Mouse (Mus musculus) testis, postnatal 10 days (tissue): ENCODE data around the gene Amz2.
"Not testable (repeated sequence)": the region's sequence is repeated elsewhere in the genome, so short reads cannot be mapped to it uniquely, and the experiment has no call there.

ENCODE experiments used
- DNase-seq: peaks from one replicate; pipeline ENCODE4 v3.0.0; 2021; ENCODE audit warnings: low spot score

The Amz2 gene

DNA sequence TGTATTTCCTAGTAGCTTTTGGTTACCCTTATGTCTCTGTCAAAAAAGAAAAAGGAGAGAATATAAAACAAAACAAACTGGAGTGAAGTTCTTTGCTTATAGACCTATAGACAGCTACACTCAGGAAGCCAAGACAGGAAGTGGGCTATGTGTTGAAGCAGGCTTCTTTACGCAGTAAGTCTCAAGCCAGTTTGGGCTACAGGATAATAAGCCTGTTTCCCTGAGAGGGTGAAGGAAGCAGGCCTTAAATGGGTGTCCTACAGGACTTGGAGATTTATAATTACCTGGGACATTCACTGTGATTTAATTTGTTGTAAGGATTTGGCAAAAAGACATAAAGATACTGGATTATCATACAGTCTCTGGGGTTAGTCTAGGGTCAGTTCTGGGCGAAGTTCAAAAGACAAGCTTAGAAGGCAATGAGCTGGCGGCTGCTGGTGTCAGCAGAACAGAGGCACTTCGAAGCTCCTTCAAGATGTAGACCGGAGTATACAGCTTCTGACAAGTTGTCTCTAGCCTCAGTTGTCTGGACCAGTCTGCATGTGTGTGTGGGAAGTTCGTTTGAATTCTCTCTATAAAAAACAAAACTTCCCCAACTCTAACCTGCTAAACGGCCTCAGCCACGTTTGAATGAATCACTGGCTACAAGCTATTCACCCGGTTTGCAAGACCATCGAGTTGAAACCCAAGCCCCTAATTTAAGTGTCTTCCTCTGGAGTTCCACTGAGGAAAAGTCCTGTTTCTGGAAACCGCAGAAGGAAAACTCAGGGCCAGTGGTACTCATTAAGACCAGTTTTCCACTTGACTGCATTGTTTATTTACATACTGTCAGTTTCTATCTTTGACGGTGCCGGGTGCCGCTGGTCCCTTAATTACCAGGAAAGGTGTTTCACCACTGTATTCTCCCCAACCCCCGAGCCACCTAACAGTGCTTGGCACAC, 45.4 kb downstream of the Amz2 start:
- DNase-seq: no peak

DNA sequence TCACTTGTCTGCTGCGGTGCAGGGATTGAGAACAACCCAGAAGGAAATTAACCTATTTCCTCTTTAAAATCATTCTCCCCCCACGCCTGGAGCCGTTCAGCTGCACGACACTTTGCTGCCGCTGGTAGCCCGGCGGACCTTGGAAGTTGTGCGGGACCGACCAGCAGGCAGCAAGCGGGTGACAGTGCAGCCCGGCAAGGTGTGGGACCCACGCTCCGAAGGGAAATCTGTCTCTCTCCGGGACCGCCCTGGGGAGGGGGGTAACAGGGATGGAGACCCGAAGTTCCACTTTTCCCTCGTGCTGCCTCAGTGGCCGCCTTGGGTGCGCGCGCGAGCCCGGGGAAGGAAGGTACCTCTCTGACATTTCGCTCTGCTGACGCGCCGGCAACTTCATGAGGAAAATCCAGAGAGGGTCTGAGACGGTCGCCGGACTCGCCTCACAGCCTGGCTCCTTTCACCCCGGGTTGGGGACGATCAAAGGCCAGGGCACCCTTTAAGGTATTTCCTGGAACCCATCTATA, 46.5 kb downstream of the Amz2 start:
- DNase-seq: peak; percentile 58

DNA sequence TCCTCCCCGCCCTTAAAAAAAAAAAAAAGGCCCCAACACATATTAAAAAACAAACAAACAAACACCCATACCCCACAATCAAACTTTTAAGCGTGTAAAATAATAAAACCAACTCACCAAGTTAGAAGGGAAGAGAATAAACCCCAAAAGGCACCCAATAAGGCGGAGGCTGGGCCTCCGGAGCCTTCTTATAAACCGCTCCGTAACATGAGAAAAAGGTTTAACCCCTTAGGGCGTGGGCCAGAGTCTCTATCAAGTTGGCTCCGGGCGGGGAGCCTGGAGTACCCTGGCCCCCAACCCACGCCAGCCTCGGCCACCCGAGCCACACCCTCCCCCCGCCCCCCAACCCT, 47.0 kb downstream of the Amz2 start:
- DNase-seq: no peak

DNA sequence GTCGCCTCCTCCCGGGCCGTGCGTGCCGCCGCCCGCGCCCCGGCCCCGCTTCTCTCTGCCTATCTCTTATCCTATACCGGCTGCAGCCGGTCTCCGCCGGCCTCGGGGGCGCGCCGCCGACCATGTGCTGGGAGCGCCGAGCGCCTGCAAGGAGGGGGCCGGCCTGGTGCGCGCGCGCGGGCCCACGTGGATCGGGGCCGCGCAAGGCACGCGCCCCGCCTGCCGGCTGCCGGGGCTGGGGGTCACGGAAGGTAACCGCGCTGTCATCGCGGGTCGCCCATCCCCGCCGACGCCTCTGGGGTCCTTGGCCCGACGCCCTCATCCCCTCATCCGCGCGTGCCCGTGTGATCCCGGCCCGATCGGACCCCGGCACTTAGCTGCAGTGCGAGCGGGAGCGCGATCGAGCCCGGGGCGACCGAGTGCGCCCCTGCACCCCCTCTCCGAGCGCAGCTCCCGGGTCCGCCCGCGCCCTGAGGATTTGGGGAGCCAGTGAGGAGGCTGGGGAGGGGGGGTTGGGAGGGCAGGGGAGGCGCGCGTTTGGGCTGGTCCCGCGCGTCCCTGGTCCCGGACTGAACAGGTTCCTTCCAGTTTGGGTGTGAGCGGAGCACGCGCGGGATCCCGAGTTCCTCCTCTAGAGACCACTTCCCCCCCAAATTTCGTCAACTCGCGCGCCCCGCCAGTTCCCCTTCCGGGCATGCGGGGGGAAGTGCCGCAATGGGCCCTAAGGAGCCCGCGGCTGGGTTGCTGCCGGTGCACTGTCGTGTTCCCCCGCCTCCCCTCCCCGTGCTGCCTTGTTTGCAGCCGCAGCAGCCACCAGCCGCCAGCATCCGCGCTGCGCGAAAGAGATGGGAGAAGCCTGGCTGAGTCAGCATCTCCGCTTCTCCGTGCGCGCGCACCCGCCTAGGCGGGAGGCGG, 47.7 kb downstream of the Amz2 start, which contains the start of the genes Arsg and Slc16a6:
TSS of gene Arsg (plus strand) at position 204 of the 915 bp plus-strand sequence.
TSS of gene Slc16a6 (minus strand) at position 428 of the 915 bp plus-strand sequence.
- DNase-seq: peak; percentile 87

DNA sequence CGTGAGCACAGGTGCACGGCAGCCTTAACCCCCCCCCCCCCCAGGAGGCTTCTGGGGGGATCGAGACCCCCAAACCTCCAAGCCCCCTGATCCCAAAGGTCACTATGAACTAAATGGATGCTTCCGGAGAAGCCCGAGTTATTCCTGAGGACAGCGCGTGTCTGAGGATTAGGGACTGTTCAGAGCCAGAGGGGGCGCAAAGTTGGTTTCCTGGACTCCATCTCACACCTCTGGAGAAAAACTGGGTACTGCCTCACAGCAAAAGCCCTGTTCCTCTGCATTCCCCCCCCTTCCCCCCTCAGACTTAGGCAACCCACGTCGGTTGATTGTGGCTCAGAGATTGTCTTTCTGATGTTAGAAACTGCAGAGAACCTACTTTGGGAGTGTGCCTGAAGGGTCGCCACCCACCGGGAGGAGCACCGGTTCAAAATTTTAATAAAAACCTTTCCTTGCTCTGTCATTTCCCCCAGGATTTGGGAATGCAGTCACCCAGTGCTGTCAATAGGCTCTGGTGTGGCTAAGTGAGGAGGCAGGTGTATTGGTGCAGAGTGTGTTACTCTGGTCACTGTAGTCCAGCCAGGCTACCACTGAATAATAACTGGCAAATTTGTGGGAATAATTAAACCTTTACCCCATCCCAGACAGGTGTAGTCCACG, 48.5 kb downstream of the Amz2 start:
- DNase-seq: no peak

DNA sequence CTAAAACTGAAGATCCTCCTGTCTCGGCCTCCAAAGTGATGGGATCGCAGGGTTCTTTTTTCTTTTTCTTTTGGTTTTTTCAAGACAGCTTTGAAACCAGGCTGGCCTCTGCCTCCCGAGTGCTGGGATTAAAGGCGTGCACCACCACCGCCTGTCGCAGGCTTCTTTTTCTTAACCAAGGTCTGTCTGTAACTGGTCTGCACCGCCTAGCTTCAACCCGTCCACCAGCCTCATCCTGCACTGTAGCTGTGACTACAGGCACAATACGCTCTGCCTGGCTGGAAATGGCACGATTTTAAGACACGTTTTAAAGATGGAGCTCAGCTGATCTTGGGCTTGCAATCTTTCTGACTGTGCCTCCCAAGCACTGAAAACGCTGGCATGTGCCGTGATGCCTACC, 49.1 kb downstream of the Amz2 start:
- DNase-seq: no peak

DNA sequence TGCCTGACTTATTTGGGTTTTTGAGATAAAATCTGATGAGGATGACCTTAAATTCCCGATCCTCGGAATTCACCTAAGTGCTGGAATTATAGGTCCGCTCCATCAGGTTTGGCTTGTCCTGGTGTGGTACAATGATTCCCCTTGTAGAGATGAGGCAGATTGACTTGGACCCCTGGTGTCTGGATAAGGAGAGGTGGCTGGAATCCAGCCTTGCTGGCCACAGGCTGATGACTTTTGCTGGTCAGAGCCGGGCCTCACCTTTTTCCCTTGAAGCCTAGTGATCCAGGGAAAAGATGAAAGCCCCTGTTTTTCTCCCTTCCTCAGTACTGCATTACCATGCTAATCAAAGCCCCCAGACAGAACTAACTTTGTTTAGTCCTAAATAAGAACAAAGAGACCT, 50.0 kb downstream of the Amz2 start:
- no peak for DNase-seq

DNA sequence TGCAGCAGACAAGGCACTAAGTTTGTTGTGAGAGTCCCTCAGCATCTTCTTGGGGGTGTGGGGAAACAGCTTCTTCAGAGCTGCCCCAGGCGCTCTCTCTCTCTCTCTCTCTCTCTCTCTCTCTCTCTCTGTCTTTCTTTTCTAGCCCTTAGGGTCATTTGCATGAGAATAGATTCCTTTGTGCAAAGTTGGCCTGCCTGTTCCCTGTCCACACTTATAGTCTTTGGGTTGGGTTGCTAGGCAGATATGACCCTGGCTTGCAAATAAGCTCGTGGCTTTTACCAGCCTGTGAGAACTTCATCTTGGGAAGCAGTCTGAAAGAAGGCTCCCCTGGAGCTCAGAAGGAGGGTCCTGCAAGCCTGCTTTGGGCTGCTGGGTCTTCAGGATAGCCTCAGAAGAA, 50.5 kb downstream of the Amz2 start:
- DNase-seq: no peak

DNA sequence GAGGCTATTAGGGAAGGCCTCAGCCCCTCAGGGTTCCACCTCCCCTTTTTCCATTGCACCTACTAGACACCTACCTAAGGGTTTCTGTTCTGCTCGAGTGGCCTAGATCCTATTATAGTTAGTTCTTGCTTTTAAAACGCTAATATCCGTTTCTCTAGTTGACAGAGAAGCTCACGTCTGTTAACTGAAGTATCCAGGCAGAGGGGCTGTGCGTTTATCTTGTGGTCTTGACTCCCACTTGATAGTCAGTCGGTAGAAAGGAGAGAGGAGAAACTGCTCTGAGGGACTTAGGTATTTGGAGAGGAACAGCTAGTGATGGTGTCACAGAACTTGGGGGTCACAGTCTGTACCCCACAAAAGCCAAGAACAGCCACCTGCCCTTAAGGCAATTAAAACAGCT, 50.9 kb downstream of the Amz2 start:
- DNase-seq: no peak

DNA sequence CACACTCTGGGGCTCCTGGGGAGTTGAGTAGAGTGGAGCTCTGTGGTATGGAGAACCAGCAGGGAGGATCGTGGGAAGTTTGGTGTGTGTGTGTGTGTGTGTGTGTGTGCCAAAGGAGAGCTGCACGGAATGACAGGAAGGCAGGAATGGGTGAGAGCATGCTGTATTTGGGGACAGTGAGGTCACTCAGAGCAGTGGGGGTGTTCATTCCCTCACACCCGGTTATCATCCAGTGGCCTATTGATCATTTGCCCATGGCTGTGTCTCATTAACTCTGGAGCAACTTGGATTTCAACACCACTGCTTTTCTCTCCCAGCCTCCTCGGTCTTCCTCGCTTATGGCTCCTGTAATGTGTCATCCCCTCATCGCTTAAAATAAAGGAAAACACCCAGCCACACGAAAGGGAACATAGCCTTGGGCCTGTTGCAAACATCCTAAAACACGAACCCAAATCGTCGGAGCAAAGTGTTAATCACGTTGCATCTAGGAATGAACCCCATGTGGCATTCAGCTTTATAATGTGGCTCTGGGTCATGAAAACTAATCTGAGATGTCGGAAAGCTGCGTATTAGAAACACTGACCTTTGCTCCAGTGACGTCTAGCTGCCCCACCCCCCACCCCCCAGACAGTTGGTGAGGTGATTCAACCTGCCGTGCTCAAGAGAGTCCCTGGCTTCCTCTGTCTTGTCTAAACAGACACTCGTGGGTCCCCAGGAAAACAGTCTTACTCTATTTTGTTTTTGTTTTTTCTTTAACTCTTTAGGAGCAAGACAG, 52.0 kb downstream of the Amz2 start:
- no peak for DNase-seq

DNA sequence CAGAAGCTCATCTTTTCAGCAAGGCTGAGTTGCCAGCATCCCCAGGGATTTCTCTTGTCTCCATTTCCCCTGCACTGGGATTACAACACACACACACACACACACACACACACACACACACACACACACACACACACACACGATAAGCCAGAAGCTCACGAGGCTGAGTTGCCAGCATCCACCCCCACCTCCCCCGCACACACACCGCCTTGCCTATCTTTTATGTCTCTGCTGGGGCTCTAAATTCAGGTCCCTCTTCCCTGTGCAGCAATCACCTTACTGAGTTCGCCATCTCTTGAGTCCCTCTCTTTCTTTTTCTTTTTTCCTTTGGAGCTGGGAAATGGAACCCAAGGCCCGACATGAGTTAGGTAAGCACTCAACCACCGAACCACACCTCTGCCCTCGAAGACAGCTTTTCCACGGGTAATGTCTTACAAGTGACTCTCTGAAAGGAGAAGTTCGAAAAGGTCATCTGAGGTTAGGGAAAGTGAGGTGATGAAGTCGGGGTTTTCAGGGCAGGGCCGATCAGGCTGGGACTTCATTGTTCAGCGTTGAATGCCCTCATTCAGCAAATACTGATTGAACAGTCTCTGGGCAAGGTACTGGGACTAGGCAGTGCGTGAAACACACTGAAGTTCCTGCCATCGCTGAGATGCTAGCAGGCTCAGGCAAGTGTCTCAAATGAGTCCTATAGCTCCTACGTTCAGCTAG, 54.0 kb downstream of the Amz2 start:
- DNase-seq: no peak

DNA sequence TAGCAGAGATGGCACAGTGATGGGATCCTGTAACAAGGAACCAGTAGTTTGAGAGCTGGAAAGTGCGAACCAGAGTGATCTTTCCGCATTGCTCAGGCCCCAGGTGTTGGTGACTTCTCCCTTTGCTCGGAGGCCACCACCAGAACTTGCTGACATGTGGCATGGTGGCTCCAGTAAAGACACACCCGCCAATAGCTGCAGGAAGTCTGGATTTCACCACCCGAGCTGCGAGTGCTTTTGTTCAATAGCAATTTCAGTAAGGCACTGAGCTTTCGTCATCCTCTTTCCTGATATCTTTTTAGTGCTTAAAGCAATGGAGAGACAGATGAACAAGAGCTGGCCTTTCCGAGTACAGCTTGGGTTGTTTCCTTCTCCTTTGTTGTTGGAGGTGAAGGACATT, 54.7 kb downstream of the Amz2 start:
- DNase-seq: no peak

DNA sequence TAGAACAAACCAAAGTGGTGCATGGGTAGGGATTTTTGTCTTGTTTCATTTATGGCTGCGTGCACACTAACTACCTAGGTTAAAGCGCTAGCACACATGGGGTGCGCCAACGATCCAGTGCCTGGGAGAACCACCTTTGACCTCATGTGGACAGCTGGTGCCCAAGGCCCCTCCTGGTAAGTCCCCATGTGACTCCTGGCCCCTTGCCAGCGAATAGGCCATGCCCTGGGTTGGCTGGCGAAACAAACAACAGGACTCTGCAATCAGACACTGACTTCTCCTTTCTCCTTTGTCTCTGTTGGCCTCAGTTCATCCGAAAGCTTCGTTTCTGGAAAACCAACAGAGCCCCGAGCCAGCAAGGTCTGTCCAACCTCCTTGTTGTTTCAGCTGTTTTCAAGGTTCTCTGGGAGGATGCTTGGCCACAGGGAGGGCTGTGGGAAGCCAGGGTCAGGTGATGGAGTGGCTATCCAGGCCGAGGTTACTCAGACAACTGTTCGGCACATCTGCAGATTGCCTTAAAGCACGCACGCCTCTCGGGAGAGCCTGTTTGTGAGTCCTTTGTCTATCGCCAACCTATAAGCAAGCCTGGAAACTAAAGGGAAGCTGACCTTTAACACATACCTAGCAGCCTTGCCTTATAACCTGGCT, 59.8 kb downstream of the Amz2 start:
- peak; percentile 81 for DNase-seq

DNA sequence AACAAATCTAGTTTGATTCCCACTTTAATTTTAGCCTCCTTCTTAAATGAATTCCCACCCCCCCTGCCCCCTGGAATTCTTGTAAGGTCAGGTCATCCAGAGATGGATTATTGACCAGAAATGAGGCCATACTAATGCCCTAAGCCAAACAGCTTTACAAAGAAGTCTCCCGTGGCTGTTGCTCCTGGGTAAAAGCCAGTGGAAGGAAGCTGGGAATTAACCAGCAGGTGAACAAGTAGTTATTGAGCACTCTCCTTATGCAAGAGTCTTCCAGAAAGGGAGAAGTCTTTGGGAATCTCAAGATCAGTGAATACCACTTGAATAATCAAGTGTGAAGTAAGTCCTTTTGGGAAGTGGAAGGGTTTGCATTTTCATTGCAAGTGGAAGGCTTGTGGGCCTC, 61.4 kb downstream of the Amz2 start:
- DNase-seq: no peak

DNA sequence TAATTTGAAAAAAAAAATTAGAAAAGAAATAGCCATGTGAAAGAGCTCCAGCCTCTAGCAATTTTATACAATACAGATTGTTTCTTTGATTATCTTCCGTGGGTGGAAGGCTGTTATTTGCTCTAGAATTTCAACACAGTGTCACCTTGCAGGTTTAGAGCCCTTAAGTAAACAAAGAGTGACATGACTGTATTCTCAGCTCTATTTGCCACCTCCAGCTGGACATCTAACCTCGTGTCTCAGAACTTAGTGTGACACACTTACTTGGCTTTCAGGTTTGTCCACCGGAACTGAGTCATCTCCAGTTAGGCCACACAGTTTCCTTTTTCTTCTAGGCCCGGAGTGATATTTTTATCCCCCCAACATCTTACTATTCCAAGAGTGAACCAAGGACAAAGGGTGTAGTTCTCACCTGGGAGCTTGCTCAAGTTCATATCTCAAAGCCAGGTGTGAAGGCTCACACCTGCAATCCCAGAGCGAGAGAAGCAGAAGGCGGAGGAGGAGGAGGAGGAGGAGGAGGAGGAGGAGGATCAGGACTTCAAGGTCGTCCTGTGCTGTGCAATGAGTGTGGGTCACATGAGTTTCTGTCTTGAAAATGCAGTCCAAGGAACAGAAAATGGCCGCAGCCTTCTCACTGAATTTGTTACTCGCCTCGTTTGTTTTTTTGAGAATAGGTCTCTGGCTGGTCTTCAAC, 62.4 kb downstream of the Amz2 start:
- DNase-seq: no peak

DNA sequence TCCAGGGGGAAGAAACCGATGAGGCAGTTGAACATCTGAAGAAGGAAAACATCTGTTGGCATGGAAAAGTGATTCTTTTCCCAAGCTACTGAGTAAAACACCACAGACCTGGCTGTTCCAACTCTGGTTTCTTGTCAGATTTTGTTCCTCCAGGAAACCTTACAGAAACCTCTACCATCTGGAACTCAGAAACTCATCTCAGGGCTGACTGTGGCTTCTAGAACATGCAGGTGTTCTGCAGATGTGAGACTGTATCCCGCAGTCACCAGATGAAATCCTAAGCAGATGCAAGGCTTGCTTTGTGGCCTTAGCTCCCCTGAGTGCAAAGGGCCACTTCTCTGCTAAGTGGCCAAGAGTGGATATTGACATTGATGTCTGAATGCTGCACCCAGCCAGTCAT, 64.0 kb downstream of the Amz2 start:
- no peak for DNase-seq

DNA sequence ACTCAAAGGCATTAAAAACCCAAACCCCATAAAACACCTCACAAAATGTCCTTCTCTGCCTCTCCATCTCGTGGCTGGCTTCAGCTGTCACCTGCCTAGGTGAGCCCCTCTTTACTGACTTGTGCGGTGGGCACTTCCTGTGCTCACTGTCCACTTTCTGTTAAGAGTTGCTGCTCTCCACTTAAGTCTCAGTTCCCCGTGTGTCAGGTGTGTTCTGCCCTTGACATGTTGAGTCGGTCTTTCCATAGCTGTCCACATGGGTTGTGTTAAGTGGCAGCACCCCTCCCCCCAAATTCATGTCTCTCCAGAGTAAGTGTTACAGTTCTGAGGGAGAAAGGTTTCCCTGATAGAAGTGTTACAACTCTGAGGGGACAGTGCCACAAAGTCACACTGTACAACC, 66.1 kb downstream of the Amz2 start:
- DNase-seq: no peak

DNA sequence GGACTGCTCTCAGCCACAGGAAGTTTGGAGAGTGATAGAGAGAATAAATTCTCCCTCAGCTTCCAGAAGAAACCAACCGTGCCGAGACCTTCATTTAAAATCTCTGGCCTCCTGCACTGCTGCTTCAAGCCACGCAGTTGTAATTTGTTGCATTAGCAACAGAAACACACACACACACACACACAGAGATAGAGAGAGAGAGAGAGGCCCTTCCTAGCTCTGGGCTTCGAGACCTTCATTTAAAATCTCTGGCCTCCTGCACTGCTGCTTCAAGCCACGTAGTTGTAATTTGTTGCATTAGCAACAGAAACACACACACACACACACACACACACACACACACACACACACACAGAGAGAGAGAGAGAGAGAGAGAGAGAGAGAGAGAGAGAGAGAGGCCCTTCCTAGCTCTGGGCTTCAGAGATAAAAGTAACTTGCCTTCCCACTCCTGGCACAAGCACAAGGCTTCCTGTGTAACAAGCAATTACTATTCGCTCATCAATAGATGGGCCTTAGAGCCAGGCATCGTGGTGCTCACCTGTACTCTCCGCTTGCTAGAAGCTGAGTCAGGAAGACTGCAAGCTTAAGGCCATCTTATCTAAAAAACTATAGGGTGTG, 67.2 kb downstream of the Amz2 start:
- DNase-seq: not testable (repeated sequence)
